Mouse (Mus musculus): ENCODE results near the gene Padi4.

DNA sequence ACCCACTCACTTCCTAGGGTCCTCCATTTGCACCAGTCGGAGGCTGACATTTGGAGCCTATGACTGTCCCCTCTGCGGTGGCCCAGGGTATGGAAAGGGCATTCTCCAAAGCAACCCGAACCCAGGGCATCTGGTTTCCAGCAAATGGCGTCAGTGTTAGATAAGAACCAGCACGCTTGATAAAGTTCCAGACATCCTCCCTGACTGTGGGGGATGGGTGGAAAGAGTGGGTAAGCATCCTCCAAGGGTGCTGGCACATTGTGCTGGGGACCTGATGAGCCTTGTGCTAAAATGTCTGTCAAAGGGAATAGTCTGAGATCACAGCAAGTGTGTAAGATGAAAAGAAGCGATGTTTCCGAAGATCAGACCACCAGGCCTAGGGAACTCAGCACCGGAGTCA lies 38.2 kb upstream of the Padi4 start:
- no peak for TF ChIP-seq MAFK (IDR thresholded peaks at IDR 0.05; ENCODE audit: insufficient read depth, low read depth, low read length)
- no peak for TF ChIP-seq ZC3H11A (IDR thresholded peaks at IDR 0.05; ENCODE audit: borderline replicate concordance, low read depth, low read length)
- TF ChIP-seq HCFC1 (IDR thresholded peaks at IDR 0.05; ENCODE audit: borderline replicate concordance, insufficient read depth, low read length) = no peak
- TF ChIP-seq CHD2 (IDR thresholded peaks at IDR 0.05; ENCODE audit: low read depth, low read length) = no peak
